Mouse (Mus musculus): ENCODE measurements around the gene Catsper4.
A peak's percentile ranks its signal among the peaks of the same experiment; 100 is the strongest.

Gene Catsper4

DNA sequence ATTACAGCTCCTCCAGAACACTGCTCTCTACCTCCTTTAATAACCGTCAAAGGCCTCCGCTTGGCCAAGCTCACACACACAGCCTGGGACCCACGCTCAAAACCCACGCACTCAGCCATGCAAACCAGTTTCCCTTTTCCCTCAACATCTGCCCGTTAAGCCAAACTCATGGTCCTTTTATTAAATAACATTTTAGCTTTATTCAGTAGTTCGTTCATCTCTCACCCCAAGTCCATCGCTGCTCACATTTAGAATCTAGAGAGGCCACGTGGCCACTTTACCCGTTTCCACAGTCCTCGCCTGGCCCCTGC, 23.7 kb upstream of the Catsper4 start:
- no peak for DNase-seq (ENCODE audit: low read depth, low spot score)

DNA sequence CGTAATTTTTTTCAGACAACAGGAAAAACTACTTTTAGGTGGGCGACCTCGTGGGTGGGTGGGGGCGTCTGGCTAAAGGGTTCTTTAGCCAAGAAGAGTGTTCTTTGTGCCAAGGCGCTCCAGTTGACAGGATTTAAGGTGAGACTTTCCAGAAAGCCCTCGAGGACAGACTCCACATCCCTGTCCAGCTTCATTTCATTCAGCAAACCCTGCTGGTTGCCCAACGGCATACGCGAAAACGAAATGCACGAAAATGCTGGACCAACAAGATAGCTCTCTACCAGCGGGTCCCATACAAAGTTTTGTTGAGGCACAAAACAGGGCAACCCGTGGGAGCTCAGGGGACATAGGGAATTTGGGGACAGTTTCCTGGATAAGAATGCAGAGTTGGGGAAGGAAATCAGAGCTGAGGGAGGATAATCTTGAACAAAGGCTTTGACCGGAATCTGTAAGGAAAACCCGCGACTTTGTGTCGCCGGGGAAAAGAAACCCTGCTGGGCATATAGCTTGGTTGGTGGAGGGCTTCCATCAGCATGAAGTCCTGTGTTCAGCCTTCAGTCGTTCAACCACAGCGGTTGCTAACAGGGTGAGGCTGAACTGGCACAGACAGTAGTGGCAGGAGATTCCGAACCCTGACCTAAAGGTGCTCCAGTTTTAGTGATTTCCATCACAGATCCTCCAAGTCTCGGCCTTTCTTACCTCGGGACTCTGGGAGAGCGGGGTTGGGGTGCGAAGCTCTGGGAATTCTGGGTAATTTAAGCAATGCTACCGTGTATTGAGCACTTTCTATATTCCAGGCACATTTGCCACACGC, 23.1 kb upstream of the Catsper4 start:
- no peak for DNase-seq (ENCODE audit: low read depth, low spot score)

DNA sequence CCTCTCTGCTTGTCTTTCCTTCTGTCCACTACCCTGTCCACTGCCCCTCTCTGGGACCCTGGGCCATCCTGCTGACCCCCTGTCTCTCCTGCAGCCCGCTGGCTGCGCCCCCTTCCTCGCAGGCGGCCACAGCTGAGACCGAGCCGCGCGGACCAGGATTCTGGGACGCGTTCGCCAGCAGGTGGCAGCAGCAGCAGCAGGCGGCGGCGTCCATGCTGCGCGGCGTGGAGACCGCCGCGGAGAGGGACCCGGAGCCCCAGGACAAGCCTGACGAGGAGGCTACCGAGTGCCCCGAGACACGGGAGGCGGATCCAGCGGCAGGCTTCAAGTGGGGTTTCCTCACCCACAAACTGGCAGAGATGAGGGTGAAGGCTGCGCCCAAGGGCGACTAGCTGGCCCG, 22.5 kb upstream of the Catsper4 start:
- peak; percentile 84 for DNase-seq (ENCODE audit: low read depth, low spot score)

DNA sequence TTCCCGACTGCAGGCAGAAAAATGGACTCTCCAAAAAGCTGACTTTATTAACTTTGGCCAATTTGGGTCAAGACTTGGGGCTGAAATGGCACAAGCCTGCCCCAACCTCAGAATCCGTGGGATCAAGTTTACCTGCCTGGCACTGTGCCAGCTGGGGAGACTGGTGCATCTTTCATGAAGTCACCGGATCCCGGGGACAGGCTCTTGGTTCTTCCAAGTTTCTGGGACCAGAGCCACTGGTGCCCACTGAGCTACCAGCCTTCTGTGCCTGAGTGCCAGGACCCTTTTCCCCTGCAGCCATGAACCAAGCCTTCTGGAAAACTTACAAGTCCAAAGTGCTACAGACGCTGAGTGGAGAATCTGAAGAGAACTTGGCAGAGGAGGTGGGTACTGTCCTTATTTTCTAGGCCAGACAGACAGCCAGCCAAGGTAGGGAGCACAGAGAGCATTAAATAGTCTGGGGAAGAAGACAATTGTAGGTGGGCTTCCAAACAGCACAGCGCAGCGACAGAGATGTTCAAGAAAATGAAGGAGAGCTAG, 19.6 kb upstream of the Catsper4 start, which contains the start of gene Gm30191:
TSS of gene Gm30191 (plus strand) at position 217 of the 540 bp plus-strand sequence.
- no peak for DNase-seq (ENCODE audit: low read depth, low spot score)

DNA sequence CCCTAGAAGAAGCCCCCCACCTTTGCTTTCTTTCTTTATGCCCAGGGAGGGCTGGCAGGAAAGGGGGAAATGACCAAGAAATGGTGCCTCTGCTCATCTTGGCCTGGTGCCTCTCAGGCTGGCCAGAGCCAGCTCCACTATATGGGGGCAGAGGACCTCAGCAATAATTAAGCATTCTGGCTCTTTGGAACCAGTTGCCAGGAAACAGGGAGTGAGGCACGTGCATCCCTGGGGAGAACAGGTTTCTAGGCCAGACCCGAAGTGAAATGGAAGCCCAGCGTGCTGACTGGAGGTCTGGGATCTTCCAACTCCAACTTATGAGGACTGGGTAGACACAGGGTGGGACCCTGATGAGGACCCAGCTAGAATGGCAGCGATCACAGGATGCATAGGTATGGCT, 19.1 kb upstream of the Catsper4 start:
- DNase-seq (ENCODE audit: low read depth, low spot score) = no peak

DNA sequence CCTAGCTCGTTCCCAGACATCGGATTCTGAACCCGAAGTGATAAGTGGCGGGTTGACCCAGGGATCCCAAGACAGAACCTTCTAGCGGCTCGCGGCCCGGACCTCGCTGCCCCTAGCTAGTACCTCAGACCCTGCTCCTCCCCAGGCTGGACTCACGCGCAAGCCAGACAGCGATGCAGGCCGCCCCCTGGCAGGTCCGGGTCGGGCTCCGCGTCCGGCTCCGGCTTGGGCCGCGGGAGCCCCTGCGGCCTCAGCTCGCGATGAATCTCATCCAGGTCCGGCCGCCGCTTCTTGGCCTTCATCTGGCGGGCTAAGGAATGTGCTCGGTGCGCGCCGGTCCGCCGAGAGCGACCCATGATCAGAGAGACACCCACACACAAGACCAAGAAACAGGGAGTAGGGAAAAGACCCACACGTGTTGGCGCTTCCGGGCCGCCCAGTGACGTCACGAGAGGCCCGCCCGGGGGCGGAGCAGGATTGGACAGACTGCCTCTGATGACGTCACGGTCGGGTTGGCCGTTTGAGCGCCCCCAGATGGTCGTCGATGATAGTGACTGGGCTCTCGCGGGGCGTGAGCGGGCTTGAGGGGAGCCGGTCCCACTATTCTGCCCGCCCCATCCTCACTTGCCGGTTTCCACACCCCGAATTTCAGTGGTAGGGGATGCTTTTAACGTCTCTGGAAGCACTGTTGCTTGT, 18.1 kb upstream of the Catsper4 start, which contains the start of gene Zfp593:
TSS of gene Zfp593 (minus strand) at position 445 of the 696 bp plus-strand sequence.
- DNase-seq (ENCODE audit: low read depth, low spot score) = peak; percentile 95

DNA sequence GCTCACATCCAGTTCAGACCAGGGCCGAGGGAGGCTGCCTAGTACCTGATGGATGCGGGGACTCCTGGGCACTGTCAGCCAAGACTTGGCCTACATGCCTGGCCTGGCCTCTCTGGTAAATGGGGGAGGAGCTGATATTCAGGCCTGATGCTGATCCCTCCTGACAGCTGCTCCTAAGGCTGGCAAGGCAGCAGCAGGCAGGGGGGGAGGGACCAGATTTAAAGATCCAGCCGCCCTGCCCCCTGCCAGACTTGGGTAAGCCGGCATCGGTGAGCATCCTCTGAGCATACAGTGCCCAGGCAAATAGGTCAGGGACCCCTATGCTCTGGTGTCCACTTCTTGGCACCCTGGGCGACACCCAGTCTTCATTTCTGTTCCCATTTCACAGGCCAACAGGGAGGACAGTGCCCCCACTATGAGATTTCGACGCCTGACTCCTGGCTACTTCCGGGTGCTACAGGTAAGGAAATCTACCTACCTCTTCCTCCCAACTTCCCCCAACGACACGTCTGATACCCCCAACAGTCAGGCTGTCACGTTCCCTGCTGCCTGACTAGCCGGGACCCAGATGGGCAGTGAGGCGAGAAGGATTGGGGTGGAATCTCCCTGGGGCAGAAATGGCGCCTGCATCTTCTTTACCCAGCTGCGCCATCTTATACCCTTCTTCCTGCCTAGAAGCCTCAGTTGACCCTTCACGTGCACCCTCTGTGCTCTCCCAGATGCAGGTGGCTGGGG, 16.5 kb upstream of the Catsper4 start, which contains the start of gene E130218I03Rik:
TSS of gene E130218I03Rik (plus strand) at position 147 of the 735 bp plus-strand sequence.
- DNase-seq (ENCODE audit: low read depth, low spot score) = no peak

DNA sequence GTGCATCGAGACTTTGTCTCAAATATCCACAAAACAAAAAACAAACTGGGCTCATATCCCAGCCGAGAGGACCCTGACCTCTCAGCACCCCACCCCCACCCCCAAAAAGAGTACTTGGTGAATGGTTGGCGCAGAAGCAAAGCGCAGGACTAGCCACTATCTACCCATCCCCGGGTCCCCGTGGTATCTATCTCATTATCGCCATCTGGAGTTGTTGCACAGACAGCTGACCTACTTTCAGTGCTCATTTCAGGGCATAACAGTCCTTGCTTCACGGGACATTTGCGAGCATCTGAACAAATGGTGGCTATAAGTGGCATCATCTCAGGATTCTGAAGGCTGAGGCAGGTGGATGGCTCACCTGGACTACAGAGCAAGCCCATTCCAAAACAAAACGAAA, 11.5 kb upstream of the Catsper4 start:
- no peak for DNase-seq (ENCODE audit: low read depth, low spot score)

DNA sequence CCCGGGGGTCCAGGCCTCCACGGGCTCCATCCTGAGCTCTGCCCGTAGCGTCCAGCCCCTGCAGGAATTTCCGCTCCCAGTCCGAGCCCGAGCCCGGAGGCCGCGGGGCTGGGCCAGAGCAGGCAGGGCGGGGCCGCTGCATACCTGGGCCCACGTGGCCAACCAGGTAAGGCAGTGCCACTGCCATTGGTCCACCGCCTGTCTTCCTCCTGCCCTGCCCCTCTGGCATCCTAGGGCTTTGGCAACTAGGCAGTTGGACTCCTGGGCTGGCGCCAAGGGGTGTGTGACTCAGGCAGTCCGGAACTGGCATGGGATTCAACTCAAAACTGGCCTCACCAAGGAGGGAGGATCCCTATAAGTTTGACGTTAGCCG, 11.1 kb upstream of the Catsper4 start, which contains the start of gene Cnksr1:
TSS of gene Cnksr1 (minus strand) at position 121 of the 373 bp plus-strand sequence.
- no peak for DNase-seq (ENCODE audit: low read depth, low spot score)

DNA sequence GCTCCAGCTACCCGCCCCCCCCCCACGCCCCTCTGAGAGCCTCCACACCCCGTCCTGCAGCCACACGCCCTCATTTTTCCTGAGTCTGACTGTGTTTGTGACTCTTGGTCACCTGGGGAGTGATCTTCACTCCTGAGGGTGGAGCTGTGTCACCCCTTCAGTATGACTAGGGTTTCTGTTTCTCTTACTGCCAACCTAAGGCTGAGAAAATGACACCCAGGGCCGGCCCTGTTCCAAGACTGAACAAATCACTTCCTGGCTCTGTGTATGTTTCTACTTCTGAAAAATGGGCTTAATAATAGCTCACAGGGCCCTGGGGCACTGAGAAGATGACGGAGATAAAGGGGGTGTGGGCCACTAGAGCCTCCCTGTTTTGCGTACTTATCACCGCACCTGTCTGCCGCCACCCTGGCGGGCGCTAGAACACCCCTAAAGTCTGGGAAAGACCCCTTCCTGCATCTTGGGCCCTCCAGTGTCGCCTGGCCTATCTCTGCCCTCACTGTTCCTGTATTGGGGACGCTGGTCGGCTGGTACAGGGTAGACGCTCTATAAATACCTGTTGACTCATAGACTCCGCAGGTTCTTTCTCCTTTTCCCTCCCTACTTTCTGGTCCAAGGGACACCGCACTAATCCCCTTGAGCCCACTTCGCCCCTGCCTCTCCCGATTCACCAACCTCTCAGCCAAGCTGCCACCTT, 10.5 kb upstream of the Catsper4 start:
- no peak for DNase-seq (ENCODE audit: low read depth, low spot score)

DNA sequence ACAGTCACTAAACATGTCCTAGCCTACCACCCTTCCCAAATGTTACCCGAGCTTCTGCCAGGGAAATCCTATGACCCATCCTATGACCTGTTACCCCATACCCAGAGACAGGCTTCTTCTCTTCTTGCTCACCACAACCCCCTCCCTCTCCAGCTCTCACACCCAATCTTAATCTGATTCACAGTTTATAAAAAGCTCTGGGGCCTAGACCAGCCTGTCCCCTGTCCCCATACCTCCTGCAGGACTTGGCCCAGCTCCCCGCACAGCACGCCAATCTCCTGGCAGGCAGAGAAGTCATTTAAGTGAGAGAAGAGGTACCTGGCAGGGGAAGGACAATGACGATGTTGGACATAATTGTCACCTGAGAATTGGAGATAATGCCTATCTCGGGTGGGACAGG, 7.7 kb upstream of the Catsper4 start:
- DNase-seq (ENCODE audit: low read depth, low spot score) = no peak

DNA sequence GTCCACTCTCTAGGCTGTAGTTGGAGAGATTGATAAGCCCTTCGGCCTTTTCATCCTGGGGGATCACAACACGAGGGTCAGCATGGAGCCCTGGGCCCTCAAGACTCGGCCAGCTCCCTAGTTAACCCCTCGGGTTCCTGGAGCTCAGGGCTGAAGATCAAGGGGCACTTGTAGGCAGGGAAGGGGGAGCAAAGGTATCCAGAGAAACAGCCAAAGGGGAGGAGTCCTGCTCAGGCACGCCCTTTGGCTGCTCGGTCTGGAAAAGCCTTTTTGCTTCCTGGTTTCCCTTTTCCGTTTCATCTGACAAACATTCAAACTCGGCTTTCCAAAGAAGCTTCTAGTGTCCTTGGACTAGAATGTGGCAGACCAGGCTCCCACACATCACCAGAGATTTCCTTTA, 3.2 kb upstream of the Catsper4 start:
- DNase-seq (ENCODE audit: low read depth, low spot score) = no peak

DNA sequence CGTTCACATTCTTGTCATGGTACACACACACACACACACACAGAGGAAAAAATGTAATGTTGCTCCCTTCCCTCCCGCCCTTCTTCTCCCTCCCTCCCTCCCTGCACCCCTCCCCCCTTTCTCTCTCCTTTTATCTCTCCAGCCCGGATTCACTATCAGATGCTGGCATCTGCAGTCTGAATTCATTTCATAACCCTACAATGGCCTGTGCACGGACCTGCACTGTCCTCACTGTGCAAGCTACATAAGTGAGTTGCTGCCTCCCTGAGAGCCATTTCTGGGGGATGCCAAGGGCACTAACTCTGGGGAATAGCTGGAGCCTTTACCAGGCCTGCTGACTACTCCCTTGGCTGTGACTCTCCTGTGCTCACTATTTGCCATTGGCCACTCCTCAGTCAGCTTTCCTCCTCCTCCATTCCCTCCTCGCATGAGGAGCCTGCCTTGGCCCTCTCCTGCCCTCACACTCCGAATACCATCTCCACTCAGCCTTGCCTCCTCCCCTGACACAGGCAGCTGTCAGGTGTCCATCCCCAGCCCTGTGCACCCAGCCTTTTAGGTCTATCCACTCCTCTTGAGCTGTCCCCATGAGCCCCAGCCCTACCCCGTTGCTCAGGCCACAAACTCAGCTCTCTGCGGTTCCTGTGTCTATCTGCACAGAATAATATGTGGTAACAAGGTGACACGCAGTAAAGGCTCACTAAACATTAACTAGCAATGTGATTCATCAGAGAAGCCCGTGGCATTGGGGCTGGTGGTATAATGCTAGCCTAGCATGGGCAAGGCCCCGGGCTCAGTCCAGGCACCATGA, 4.2 kb downstream of the Catsper4 start:
- DNase-seq (ENCODE audit: low read depth, low spot score) = no peak

DNA sequence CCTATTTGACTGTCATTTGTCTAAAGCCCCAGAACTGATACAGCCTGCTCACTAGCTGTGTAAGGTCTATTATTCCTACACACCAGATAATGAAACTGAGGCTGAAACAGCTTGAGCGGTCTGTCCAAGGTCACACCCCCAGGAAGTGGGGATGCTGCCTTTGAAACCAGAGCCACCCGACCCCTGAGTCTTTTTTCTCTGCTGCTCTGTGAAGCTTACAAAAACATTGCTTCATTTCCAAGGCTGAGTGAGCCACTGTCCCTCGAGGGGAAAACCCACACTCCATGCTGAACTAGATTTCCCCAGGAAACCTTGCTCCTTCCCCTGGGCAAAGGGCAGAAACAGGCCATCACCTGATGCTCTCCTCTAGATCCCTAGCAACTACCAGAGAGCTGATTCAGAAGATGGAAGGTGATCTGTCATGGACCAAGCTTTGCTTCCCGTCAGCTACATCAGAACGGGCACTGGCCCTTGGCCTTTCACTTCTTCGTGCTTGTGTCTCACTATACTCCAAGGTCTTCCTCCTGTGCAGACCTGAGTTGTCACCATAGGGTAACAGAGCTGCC, 20.6 kb downstream of the Catsper4 start:
- DNase-seq (ENCODE audit: low read depth, low spot score) = no peak

DNA sequence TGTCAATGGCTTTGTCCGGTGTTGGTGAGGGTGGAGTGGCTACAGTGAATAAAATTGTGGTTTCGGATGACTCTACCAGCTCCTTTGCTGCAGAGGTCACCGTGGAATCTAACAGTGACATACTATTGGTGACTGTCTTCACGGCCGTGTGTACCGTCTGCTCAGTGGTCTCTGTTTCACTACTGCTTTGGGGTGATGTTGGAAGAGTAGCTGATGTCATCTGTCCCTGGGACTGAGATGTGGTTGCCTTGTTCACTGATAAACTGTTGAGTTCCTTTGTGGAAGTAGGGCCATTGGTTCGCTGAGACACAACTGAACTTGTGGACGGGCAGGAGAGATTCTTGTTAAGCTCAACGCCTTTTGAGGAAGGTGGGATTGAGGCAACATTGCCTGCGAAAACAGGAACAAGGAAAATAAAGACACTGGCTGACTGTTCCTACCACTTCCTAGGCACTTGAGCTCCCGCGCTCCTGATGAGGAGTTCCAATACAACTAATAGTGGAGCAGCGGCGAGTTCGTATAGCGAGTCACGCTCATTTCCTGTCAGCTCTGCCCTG, 23.8 kb downstream of the Catsper4 start:
- no peak for DNase-seq (ENCODE audit: low read depth, low spot score)

DNA sequence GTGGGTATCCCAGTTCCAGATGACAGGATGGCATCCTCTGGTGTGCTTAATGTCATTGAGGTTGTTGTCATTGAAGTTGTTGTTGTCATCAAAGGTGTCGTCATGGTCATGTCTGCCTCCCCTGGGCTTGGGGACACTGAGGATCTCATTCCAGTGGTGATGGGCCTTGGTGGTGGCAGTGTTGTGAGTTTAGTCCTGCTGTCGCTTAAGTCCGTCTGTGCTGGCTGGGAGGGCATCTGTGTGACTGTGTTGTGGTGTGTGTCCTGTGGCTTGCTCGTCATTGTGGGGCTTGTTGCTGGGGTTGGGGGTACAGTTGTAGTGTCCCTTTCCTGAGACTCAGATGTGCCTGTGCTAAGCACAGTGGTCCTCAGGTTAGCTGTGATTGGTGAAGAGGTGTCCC, 24.3 kb downstream of the Catsper4 start, which contains the start of gene Gm7534:
TSS of gene Gm7534 (minus strand) at position 101 of the 400 bp plus-strand sequence.
- no peak for DNase-seq (ENCODE audit: low read depth, low spot score)

DNA sequence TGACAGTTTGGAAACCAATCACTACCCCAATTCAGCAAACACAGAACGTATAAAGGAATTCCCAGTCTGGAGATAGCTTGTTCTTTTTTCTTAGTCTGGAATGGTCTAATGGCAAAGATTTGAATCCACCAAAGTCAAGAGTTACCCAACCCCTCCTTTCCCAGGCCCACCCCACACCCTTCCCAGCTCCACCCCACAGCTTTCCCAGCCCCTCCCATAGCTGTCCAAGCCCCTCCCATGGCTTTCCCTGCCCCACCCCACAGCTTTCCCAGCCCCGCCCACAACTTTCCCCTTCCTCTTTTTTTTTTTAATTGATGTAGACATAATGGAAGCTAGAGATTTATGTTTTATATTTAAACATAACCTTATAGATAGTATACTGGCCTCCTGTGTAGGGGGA, 27.8 kb downstream of the Catsper4 start:
- DNase-seq (ENCODE audit: low read depth, low spot score) = peak; percentile 79

DNA sequence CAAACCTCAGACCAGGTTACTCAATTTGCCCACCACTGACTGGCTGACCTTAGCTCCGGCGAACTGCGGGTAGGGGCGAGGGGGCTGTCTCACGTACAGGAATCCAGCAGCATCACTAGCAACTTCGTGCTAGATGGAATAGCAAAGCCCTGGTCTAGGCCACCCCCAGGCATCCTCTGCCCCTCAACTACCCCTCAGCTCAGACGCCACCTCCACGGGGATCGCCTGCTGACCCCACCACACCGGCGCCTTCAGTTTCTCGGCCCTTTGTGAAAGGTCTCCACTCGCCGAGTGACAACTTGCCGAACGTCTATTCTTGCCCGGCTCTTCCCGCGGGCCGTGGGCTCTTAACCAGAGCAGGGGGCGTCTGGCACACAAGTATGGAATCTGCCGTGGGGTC, 40.9 kb downstream of the Catsper4 start:
- no peak for DNase-seq (ENCODE audit: low read depth, low spot score)

DNA sequence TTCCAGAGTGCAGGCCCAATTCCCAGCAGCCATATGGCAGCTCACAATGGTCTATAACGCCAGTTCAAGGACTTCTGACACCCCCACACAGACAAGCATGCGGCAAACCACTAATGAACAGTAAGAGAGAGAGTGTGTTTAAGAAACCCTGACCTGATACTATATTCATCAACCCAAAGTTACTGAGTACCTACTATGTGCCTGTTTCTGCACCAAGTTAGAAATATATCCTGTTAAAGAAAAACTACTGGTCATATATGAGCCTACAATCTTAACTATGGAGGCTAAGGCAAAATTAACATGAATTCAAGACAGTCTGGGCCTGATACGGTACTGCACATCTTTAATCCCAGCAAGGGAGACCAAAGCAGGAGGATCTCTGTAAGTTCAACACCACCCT, 41.6 kb downstream of the Catsper4 start:
- no peak for DNase-seq (ENCODE audit: low read depth, low spot score)

DNA sequence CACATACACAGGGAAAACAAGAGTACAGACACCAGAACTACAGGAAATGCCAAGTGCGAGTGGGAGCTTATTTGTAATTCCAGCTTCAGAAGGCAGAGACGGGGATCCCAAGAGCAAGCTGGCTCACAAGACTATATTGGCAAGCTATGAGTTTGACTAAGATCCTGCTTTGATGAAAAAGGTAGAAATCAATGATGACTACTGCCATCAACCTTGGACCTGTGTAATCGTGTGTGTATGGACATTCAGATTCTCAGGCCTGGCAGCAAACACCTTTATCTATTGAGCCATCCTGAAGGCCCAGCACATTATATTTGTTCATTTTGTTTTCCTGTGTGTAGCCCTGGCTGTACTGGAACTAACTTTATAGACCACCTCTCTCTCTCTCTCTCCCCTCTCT, 43.5 kb downstream of the Catsper4 start:
- no peak for DNase-seq (ENCODE audit: low read depth, low spot score)

Measured in ZHBTc4 (cell line).